Mouse (Mus musculus) lung, adult 2 months (tissue): ENCODE measurements around the gene Plekha1.

Experiments
- CTCF ChIP-seq: fragments of 200-500 bp; IDR thresholded peaks from 2 replicates; pipeline ENCODE4 v1.5.1; 2011; ENCODE audit warnings: mild to moderate bottlenecking, low read length, control low read depth; ENCODE audit not compliant: insufficient read depth
- POLR2A ChIP-seq: fragments of 200-500 bp; IDR thresholded peaks from 2 replicates; pipeline ENCODE4 v1.6.1; 2011; ENCODE audit warnings: low read depth, mild to moderate bottlenecking, control low read depth, low read length, borderline replicate concordance; ENCODE audit errors: extremely low read depth

GRCm38 (mm10) chr7:130940733-130941132 lies 75.2 kb downstream of the Plekha1 start:
- no peak for TF ChIP-seq POLR2A
- TF ChIP-seq CTCF: no peak
